Mouse (Mus musculus) T-helper 2 cell (primary cell): ENCODE results near the gene Gm10153.
"Not testable (repeated sequence)": the region's sequence is repeated elsewhere in the genome, so short reads cannot be mapped to it uniquely, and the experiment has no call there.

Experiments
- in situ Hi-C: fragments of 300-600 bp; cut with MboI, MseI; formaldehyde crosslinking; loops from one replicate; pipeline ENCODE4 v1.15.1; 2025; ENCODE audit warnings: high pct_unique_total_duplicates

Gene Gm10153

DNA sequence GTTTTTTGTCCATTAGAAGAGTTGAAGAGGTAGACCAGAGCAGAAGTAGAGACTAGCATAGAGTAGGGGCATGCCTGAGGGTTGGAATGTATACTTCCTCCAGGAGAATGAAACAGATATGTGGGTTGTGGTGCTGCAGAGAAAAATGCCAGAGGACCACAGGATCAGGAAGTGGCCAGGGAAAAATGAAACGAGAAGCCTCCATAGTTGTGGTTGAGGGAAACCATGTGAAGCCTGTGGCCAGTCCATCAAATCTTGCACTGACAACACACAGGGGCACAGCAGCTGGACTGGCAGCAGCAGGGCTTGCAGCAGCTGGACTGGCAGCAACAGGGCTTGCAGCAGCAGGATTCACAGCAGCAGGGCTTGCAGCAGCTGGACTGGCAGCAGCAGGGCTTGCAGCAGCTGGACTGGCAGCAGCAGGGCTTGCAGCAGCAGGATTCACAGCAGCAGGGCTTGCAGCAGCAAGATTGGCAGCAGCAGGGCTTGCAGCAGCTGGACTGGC, 46.6 kb downstream of the Gm10153 start:
- in situ Hi-C loops, result not testable (repeated sequence)

DNA sequence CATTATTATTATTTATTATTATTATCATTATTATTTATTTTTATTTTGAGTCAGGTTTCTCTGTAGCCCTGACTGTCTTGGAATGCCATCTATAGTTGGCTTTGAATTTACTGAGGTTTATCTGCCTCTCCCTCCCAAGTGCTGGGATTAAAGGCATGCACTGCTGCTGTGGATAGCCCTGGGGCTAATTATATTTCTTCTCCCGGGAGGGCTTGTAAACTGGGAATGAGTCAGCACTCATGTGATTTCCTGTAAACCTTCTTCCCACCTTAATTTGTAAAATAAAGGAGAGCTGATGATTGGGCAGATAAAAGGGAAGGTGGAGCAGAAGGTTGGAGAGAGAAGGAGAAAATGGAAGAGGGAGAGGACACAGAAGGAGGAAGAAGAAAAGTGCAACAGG, 49.5 kb downstream of the Gm10153 start:
- in situ Hi-C loops, result no loop called here
